Mouse (Mus musculus): ENCODE data around the gene Gstp2.

The Gstp2 gene

DNA sequence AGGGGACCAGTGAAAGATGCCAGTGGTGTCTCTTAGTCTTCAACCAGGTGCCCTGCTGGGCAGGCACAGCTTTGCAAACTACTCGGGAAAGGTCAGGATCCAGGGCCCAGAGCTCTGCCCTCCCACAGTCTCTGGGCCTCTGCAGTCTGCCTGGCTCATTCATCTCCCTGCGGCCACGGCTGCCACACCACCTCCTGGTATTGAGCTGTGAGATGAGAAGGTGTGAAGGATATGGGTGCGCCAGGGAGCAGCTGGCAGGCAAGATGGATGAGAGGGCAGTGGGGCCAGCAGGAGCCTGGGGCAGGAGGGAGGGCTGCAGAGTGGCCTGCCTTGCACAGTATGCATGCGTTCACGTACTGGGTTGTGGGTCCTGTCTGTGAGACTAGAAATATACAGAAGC lies 55.0 kb downstream of the Gstp2 start:
- in situ Hi-C loops (cut with MboI, MseI) = loop anchor here in 1 of 2 experiments (5.0 kb wide), 1 partner anchor 51 kb away; no protein-coding TSS in a partner anchor

All from T-helper 17 cell (primary cell).